Mouse (Mus musculus) forebrain, embryonic 15.5 days (tissue): ENCODE data around the gene Ap1g1. TPM values are rescaled to one million over a fixed set of nuclear protein-coding genes. Genes with fewer than 3 reads are reported as not detected.
"Not testable (repeated sequence)": the region's sequence is repeated elsewhere in the genome, so short reads cannot be mapped to it uniquely, and the experiment has no call there.

Experiments used
- ATAC-seq: fragments of 200-750 bp; cut with Nextera tagmentation; replicated peaks from 2 replicates; pipeline ENCODE4 v1.8.0; 2017; ENCODE audit warnings: mild to moderate bottlenecking, moderate TSS enrichment, moderate library complexity
- H3K27ac ChIP-seq: fragments of 300-500 bp; sonication (generic); replicated peaks from 2 replicates; pipeline ENCODE4 v1.5.1; 2015; ENCODE audit warnings: mild to moderate bottlenecking, inconsistent platforms
- H3K27me3 ChIP-seq: fragments of 300-500 bp; sonication (generic); 2 replicates; pipeline ENCODE4 v1.6.1; 2015; ENCODE audit warnings: inconsistent platforms
- H3K36me3 ChIP-seq: fragments of 300-500 bp; sonication (generic); 2 replicates; pipeline ENCODE4 v1.6.1; 2015; ENCODE audit warnings: mild to moderate bottlenecking, inconsistent platforms
- H3K4me1 ChIP-seq: fragments of 300-500 bp; sonication (generic); 2 replicates; pipeline ENCODE4 v1.6.1; 2015; ENCODE audit warnings: inconsistent platforms
- H3K4me2 ChIP-seq: fragments of 300-500 bp; sonication (generic); replicated peaks from 2 replicates; pipeline ENCODE4 v1.6.1; 2015; ENCODE audit warnings: mild to moderate bottlenecking, inconsistent platforms
- H3K4me3 ChIP-seq: fragments of 300-500 bp; sonication (generic); 2 replicates; pipeline ENCODE4 v1.5.1; 2015; ENCODE audit warnings: mild to moderate bottlenecking, inconsistent platforms
- H3K9ac ChIP-seq: fragments of 300-500 bp; sonication (generic); replicated peaks from 2 replicates; pipeline ENCODE4 v1.6.1; 2015; ENCODE audit warnings: mild to moderate bottlenecking, inconsistent platforms
- H3K9me3 ChIP-seq: fragments of 300-500 bp; sonication (generic); 2 replicates; pipeline ENCODE4 v1.6.1; 2016; ENCODE audit warnings: inconsistent platforms
- WGBS: fragments of 180-500 bp; shearing (Covaris S2); methylation state at CpG from one replicate; pipeline ENCODE4 v1.1.7; 2015; ENCODE audit warnings: mixed read lengths; 5-methylcytosine and 5-hydroxymethylcytosine counted together
- polyA plus RNA-seq: library from polyadenylated mRNA; unstranded; fragments of >200 nt; fragmentation: Nextera tagmentation; extraction: Ambion mirVana; gene quantifications from 2 replicates; pipeline ENCODE4 v1.2.1, GENCODE M21; 2015

The Ap1g1 gene
- polyA plus RNA-seq, 1 experiment from 2014 or later = 51.8 TPM

- H3K4me3 ChIP-seq, H3K4me2 ChIP-seq, H3K36me3 ChIP-seq, ATAC-seq, H3K27me3 ChIP-seq, H3K9ac ChIP-seq, H3K4me1 ChIP-seq, H3K27ac ChIP-seq, H3K9me3 ChIP-seq: not testable (repeated sequence)
- WGBS = 91% methylated on average over 4 of the region's 4 CpGs
Measured at GRCm38 (mm10) chr8:109755554-109755953, 22.8 kb upstream of the Ap1g1 start.

DNA sequence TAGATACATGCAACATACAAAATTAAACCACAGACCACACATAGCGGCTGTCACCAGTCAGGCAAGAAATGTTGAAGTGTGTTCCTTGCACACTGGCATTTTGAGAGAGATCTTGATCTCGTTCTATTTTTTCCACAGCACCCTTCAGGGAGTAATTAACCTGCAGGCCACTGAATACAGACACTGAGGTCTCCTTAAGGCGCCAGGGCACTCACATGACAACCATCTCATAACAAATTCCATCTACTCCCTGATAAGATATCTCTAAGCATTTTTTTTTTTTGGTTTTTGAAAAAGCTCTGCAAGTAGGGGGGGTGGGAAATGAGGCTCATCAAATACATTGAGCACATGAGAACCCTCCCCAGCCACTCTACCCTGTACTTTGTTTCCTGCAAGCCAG, 21.5 kb upstream of the Ap1g1 start:
- H3K27ac ChIP-seq = no peak overlapping the region
- H3K4me2 ChIP-seq = no peak overlapping the region
- H3K27me3 ChIP-seq = no peaks in the 10 kb centered on the region
- no peak overlapping the region for H3K9ac ChIP-seq
- no peak for ATAC-seq
- H3K4me1 ChIP-seq = no peaks in the 10 kb centered on the region
- no peak overlapping the region for H3K4me3 ChIP-seq
- no peaks in the 10 kb centered on the region for H3K36me3 ChIP-seq
- H3K9me3 ChIP-seq = no peaks in the 10 kb centered on the region
- WGBS = 71% methylated on average over 3 of the region's 3 CpGs

DNA sequence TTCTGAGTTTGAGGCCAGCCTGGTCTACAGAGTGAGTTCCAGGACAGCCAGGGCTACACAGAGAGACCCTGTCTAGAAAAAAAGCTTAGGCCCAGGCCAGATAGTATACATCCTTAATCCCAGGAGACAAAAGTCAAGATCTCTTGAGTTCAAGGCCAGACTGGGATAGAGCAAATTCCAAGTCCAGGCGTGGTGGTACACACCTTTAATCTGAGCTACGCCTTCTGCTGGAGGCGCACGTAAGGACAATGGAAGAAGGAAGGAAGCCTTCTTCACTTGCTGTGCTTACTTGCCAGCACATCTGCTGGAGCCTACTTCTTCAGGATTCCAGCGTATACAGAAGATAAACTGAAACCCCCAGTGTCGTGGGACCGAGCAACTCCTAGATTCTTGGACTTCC, 18.9 kb upstream of the Ap1g1 start:
- no peak overlapping the region for H3K27ac ChIP-seq
- no peaks in the 10 kb centered on the region for H3K27me3 ChIP-seq
- ATAC-seq = no peak
- no peak overlapping the region for H3K9ac ChIP-seq
- no peaks in the 10 kb centered on the region for H3K4me1 ChIP-seq
- no peaks in the 10 kb centered on the region for H3K36me3 ChIP-seq
- WGBS = 95% methylated on average over 7 of the region's 7 CpGs
- H3K4me2 ChIP-seq = no peak overlapping the region
- H3K9me3 ChIP-seq = 0 out of 2 replicates have a peak, but pooled peaks cover 3% of the 10 kb centered on the region
- H3K4me3 ChIP-seq = no peak overlapping the region

- ATAC-seq = no peak
- no peak overlapping the region for H3K4me2 ChIP-seq
- no peaks in the 10 kb centered on the region for H3K36me3 ChIP-seq
- H3K27ac ChIP-seq = no peak overlapping the region
- no peak overlapping the region for H3K9ac ChIP-seq
- WGBS = 50% methylated on average over 1 of the region's 1 CpGs
- H3K9me3 ChIP-seq = 0 out of 2 replicates have a peak, but pooled peaks cover 3% of the 10 kb centered on the region
- no peaks in the 10 kb centered on the region for H3K4me1 ChIP-seq
- no peak overlapping the region for H3K4me3 ChIP-seq
- no peaks in the 10 kb centered on the region for H3K27me3 ChIP-seq
Measured at GRCm38 (mm10) chr8:109760221-109760620, 18.1 kb upstream of the Ap1g1 start.

GRCm38 (mm10) chr8:109764031-109764430, 14.3 kb upstream of the Ap1g1 start:
- no peak overlapping the region for H3K4me2 ChIP-seq
- ATAC-seq = no peak
- WGBS = 89% methylated on average over 6 of the region's 6 CpGs

GRCm38 (mm10) chr8:109766081-109766480, 12.3 kb upstream of the Ap1g1 start:
- ATAC-seq = no peak
- 73% methylated on average over 7 of the region's 7 CpGs for WGBS

More at GRCm38 (mm10) chr8:109764031-109764430, 14.3 kb upstream of the Ap1g1 start:
- no peak overlapping the region for H3K4me3 ChIP-seq
- H3K9me3 ChIP-seq = 0 out of 2 replicates have a peak, but pooled peaks cover 3% of the 10 kb centered on the region
- H3K9ac ChIP-seq = no peak overlapping the region
- no peak overlapping the region for H3K27ac ChIP-seq
- no peaks in the 10 kb centered on the region for H3K36me3 ChIP-seq
- no peaks in the 10 kb centered on the region for H3K27me3 ChIP-seq
- H3K4me1 ChIP-seq = no peaks in the 10 kb centered on the region

GRCm38 (mm10) chr8:109773154-109773553, 5.2 kb upstream of the Ap1g1 start:
- Histone ChIP-seq H3K4me2 (no peak overlapping the region), H3K9me3 (no peaks in the 10 kb centered on the region), H3K4me1 (peaks cover 4% of the 10 kb centered on the region), H3K9ac (no peak overlapping the region), H3K36me3 (no peaks in the 10 kb centered on the region), H3K27ac (no peak overlapping the region), H3K4me3 (no peak overlapping the region), H3K27me3 (peaks cover 8% of the 10 kb centered on the region; the same call in 1 of the 2 replicates)
- WGBS = 54% methylated on average over 3 of the region's 3 CpGs
- ATAC-seq = no peak

More at GRCm38 (mm10) chr8:109766081-109766480, 12.3 kb upstream of the Ap1g1 start:
- Histone ChIP-seq H3K36me3 (no peaks in the 10 kb centered on the region), H3K9me3 (0 out of 2 replicates have a peak, but pooled peaks cover 3% of the 10 kb centered on the region), H3K4me2 (no peak overlapping the region), H3K4me3 (no peak overlapping the region), H3K27ac (no peak overlapping the region), H3K4me1 (no peaks in the 10 kb centered on the region), H3K27me3 (no peaks in the 10 kb centered on the region), H3K9ac (no peak overlapping the region)

DNA sequence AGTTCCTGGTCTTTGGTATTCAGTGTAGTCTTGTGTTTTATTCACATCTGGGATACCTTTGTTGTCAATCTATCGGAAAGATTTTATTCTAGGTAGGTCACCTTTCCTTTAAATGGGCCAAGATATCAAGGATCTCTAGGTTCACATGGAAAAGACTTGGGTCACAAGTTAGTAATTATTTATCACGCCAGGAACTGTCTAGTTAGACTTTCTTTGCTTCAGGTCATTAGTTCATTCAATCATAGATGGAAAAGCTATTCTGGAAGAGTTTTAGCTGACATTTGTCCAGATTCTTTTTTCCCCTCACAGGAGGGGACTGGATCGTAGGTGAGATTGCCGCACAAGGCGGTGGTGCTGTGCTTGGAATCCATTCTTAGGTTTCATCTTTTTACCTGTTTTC, 503 bp upstream of the Ap1g1 start:
- Histone ChIP-seq H3K4me3 (peak overlapping the region; percentile 83), H3K9me3 (no peaks in the 10 kb centered on the region), H3K36me3 (no peaks in the 10 kb centered on the region), H3K4me1 (peaks cover 27% of the 10 kb centered on the region), H3K27me3 (peaks cover 8% of the 10 kb centered on the region; the same call in 1 of the 2 replicates), H3K9ac (peak overlapping the region; percentile 41), H3K4me2 (peak overlapping the region; percentile 95), H3K27ac (peak overlapping the region; percentile 99; the same call in 1 of the 2 replicates)
- ATAC-seq = no peak
- 25% methylated on average over 5 of the region's 5 CpGs for WGBS

DNA sequence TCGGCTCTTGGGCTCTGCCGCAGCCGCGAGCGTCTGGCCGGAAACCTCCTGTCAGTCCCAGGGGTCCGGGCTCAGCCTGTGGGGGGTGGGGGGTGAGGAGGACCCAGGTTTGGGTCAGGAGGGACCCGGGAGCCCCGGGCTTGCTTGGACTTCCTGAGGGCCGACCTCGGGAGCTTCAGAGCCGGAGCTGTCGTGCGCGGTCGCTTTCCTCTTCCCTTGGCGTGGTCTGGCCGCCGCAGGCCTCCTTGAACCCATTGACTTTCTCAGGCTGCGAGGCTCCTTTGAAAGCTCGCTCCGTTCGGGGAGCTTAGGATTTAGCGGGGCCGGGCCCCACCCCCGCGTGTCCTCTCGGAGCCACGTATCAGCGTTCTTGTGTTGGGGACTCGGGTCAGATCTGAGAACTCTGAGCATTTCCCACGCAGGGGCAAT, 653 bp downstream of the Ap1g1 start:
- ATAC-seq = no peak; the same call in 1 of the 2 replicates
- Histone ChIP-seq H3K27me3 (peaks cover 3% of the 10 kb centered on the region; the same call in 1 of the 2 replicates), H3K36me3 (no peaks in the 10 kb centered on the region), H3K9me3 (no peaks in the 10 kb centered on the region), H3K27ac (peak overlapping the region; percentile 99), H3K4me3 (peak overlapping the region; percentile 83), H3K4me1 (peaks cover 34% of the 10 kb centered on the region), H3K9ac (peak overlapping the region; percentile 89), H3K4me2 (peak overlapping the region; percentile 95)
- WGBS = under 1% methylated on average over 32 of the region's 32 CpGs

DNA sequence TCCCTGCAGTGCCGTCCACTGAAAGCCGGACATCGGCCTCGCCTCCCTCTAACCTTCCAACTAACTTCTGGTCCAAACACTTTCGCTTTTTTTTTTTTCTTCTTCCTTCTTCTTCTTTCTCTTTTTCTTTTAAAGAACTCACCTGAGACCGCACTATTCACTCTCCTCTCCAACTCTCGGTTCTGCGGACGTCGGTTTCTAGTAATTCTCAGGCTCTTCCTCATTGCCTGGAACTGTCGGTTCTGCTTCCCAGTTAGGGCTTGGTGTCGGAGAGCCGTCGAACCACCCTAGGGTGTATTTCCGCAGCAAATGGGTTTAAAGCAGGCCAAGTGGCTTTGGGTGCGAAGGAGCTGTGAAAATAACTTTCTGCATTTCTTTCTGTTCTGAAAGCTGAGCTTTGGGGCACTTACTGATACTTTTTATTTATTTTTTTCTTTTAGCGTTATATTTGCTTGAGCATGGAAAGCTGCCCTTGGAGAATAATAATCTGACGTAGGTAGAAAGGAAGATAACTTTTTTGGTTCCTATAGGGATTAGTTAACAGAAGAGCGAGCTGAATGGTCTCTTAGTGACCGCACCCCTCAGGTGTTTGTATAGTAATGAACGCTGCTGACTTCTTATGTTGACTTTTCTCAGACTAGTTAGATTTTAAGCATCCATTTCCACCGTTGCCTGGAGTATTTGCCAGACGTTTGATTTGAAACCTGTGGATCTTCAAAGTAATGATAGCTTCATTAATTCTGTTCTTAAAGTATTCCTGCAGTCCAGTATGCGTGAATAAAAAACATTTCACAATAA, 1.3 kb downstream of the Ap1g1 start:
- Histone ChIP-seq H3K4me2 (peak overlapping the region; percentile 95), H3K4me3 (peak overlapping the region; percentile 83), H3K4me1 (peaks cover 34% of the 10 kb centered on the region), H3K9ac (peak overlapping the region; percentile 89), H3K27me3 (peaks cover 3% of the 10 kb centered on the region; the same call in 1 of the 2 replicates), H3K27ac (peak overlapping the region; percentile 99), H3K36me3 (no peaks in the 10 kb centered on the region), H3K9me3 (no peaks in the 10 kb centered on the region)
- WGBS = 22% methylated on average over 24 of the region's 24 CpGs
- no peak for ATAC-seq

DNA sequence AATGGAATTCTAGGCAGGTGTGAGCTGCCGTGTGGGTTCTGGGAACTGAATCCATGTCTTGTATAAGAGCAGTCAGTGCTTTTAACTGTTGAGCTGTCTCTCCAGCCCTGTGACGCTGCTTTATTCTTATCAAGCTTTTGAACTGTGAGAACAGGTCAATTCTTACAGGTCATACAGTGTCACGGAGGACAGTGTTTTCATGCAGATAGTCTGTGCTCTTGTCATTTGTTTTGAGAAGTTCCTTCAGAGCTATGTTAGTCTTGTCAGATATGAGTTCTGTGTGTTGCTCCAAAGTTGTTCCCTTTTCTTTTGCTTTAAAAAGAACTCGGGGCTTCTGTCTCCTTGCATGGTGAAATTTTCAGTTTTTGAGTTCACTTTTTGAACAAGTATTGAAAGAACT, 2.2 kb downstream of the Ap1g1 start:
- H3K36me3 ChIP-seq = no peaks in the 10 kb centered on the region
- no peak overlapping the region for H3K27ac ChIP-seq
- H3K4me2 ChIP-seq = peak overlapping the region; percentile 95; the same call in 1 of the 2 replicates
- no peak overlapping the region; the same call in 1 of the 2 replicates for H3K9ac ChIP-seq
- WGBS = 77% methylated on average over 4 of the region's 4 CpGs
- ATAC-seq = no peak
- peaks cover 34% of the 10 kb centered on the region for H3K4me1 ChIP-seq
- peak overlapping the region; percentile 14; the same call in 1 of the 2 replicates for H3K4me3 ChIP-seq
- H3K9me3 ChIP-seq = no peaks in the 10 kb centered on the region
- H3K27me3 ChIP-seq = peaks cover 3% of the 10 kb centered on the region; the same call in 1 of the 2 replicates

- Histone ChIP-seq H3K4me3 (no peak overlapping the region), H3K27me3 (no peaks in the 10 kb centered on the region), H3K4me1 (no peaks in the 10 kb centered on the region), H3K9ac (no peak overlapping the region), H3K36me3 (peaks cover 3% of the 10 kb centered on the region; the same call in 1 of the 2 replicates), H3K4me2 (no peak overlapping the region), H3K27ac (no peak overlapping the region), H3K9me3 (no peaks in the 10 kb centered on the region)
- ATAC-seq = no peak
- 87% methylated on average over 2 of the region's 2 CpGs for WGBS
Measured at GRCm38 (mm10) chr8:109790938-109791337, 12.6 kb downstream of the Ap1g1 start.
